Mouse (Mus musculus) testis, adult 2 months (tissue): ENCODE data around the gene Aip.

Experiments used
- CTCF ChIP-seq: fragments of 200-500 bp; IDR thresholded peaks from 2 replicates; pipeline ENCODE4 v1.5.1; 2012; ENCODE audit warnings: low read depth, mild to moderate bottlenecking, inconsistent platforms, low read length, moderate library complexity; ENCODE audit not compliant: control insufficient read depth, insufficient read depth, insufficient replicate concordance
- POLR2A ChIP-seq: fragments of 200-500 bp; IDR thresholded peaks from 2 replicates; pipeline ENCODE4 v1.6.1; 2012; ENCODE audit warnings: low read depth, mild to moderate bottlenecking, inconsistent platforms, low read length, moderate library complexity; ENCODE audit not compliant: control insufficient read depth

DNA sequence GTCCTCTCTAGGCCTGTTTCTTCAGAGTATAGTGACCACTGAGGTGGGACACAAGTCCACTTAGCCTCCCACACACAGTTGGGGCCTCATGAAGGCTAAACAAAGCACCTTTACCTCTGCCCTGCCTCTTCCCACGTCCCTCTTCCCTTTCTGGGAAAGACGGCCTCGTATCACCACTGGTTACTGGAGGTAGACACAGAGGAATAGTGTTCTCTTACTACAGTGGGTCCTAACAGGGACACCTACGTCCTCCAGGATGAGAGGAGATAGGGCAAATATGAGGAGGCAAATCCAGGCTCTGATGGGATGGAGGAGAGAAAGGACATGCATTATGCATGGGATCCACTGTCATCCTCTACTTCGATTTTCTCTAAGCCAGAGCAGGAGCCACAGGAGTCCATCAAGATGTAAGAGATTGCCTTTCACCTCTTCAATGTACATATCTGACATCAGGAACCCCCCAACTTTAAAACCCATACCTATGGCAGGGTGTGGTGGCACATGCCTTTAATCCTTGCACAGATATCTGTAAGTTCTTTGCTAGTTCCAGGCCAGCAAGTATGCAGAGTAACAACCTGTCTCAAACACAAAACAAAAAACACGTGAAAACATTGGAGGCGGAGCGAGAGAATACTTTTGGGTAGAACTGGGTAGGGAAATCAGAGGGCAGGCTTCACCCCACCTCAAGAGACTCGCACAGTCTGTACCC lies 22.3 kb upstream of the Aip start:
- TF ChIP-seq POLR2A (no peak), CTCF (no peak)
